Mouse (Mus musculus) testis, adult 2 months (tissue): ENCODE results near the gene Ank3.

Experiments used
- CTCF ChIP-seq: fragments of 200-500 bp; IDR thresholded peaks from 2 replicates; pipeline ENCODE4 v1.5.1; 2012; ENCODE audit warnings: low read depth, mild to moderate bottlenecking, inconsistent platforms, low read length, moderate library complexity; ENCODE audit not compliant: control insufficient read depth, insufficient read depth, insufficient replicate concordance
- POLR2A ChIP-seq: fragments of 200-500 bp; IDR thresholded peaks from 2 replicates; pipeline ENCODE4 v1.6.1; 2012; ENCODE audit warnings: low read depth, mild to moderate bottlenecking, inconsistent platforms, low read length, moderate library complexity; ENCODE audit not compliant: control insufficient read depth

DNA sequence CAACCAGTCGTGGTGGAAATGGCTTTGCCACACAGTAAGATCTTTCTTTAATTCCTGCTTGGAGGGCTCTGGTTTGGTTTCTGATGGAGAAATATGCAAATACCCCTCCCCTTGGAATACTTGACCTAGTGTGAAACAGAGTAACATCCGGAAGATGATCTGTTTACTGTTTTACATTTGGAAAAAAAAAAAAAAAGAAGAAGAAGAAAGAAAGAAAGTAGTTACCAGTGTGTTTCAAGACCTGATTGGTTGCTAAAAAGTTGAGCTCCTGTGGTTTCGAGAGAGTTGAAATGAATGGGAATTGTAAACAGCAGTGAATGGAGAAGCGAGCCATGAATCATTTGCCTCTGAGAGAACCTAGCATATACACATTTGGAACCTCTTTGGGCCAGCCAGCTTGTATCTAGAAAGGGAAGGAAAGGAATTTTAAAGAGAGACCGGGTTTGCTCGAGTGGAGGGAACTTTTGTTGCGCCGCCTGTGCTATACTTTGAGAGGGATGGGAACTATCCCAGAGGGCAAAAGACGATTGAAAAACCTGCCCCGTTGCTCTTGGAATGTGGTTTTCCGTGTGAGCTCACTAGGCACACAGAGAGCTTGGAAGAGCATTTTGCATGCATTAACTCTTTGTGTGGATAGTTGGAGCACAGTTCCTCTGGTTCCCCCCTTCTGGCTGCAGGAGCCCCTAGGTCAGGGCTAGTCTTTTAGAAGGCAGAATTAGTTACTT is 527.7 kb downstream of the Ank3 start:
- TF ChIP-seq CTCF (no peak), POLR2A (no peak)
